Mouse (Mus musculus) spleen, adult 2 months (tissue): ENCODE measurements around the gene Hadhb. TPM values are rescaled to one million over a fixed set of nuclear protein-coding genes. Genes with fewer than 3 reads are reported as not detected.

Experiments used
- DNase-seq, 2 experiments: peaks; one replicate each; pipeline versions ENCODE4 v3.0.0 to v3.0.0-alpha.2; 2012 to 2021; ENCODE audit warnings: low spot score in 2 of 2, low read depth in 1 of 2
- H3K27ac ChIP-seq: fragments of 200-500 bp; 2 replicates; pipeline ENCODE4 v1.5.1; 2012; ENCODE audit warnings: low read length, inconsistent platforms; ENCODE audit not compliant: insufficient read depth
- H3K27me3 ChIP-seq: fragments of 200-500 bp; 2 replicates; pipeline ENCODE4 v1.6.1; 2012; ENCODE audit warnings: mild to moderate bottlenecking, moderate library complexity, low read length, inconsistent platforms; ENCODE audit not compliant: control insufficient read depth, insufficient read depth
- H3K36me3 ChIP-seq: fragments of 200-500 bp; 2 replicates; pipeline ENCODE4 v1.6.1; 2012; ENCODE audit warnings: mild to moderate bottlenecking, low read length, inconsistent platforms; ENCODE audit not compliant: control insufficient read depth, insufficient read depth
- H3K4me1 ChIP-seq: fragments of 200-500 bp; 2 replicates; pipeline ENCODE4 v1.6.1; 2011; ENCODE audit warnings: inconsistent platforms; ENCODE audit not compliant: control insufficient read depth, insufficient read depth, insufficient read length
- H3K4me3 ChIP-seq: fragments of 200-500 bp; 2 replicates; pipeline ENCODE4 v1.5.1; 2011; ENCODE audit warnings: mild to moderate bottlenecking, inconsistent platforms; ENCODE audit not compliant: insufficient read depth, insufficient read length; ENCODE audit errors: extremely low read depth
- CTCF ChIP-seq: fragments of 200-500 bp; IDR thresholded peaks from 2 replicates; pipeline ENCODE4 v1.5.1; 2011; ENCODE audit warnings: mild to moderate bottlenecking, inconsistent platforms; ENCODE audit not compliant: insufficient read depth, insufficient read length, insufficient replicate concordance; ENCODE audit errors: extremely low read depth
- POLR2A ChIP-seq: fragments of 200-500 bp; IDR thresholded peaks from 2 replicates; pipeline ENCODE4 v1.6.1; 2011; ENCODE audit warnings: low read depth, low read length, inconsistent platforms
- WGBS: fragments of 180-500 bp; shearing (Covaris S2); methylation state at CpG from one replicate; pipeline ENCODE4 v1.1.7; 2018; 5-methylcytosine and 5-hydroxymethylcytosine counted together
- polyA plus RNA-seq: library from polyadenylated mRNA; depleted of rRNA; stranded (reverse); fragments of >200 nt; gene quantifications from 2 replicates; pipeline ENCODE4 v1.2.3, GENCODE M21; 2012

Gene Hadhb
- polyA plus RNA-seq, 1 experiment: 37.8 TPM

GRCm38 (mm10) chr5:30126756-30127155 lies 28.3 kb upstream of the Hadhb start:
- WGBS: 92% methylated on average over 7 of the region's 7 CpGs
- no peak overlapping the region for H3K4me3 ChIP-seq
- no peak for TF ChIP-seq CTCF
- TF ChIP-seq POLR2A: no peak
- no peak for DNase-seq
- H3K36me3 ChIP-seq: peaks cover 44% of the 10 kb centered on the region
- no peak overlapping the region for H3K27ac ChIP-seq
- H3K4me1 ChIP-seq: no peaks in the 10 kb centered on the region
- no peaks in the 10 kb centered on the region for H3K27me3 ChIP-seq

GRCm38 (mm10) chr5:30127921-30128597 lies 27.0 kb upstream of the Hadhb start:
- Histone ChIP-seq H3K4me3 (no peak overlapping the region), H3K27ac (no peak overlapping the region), H3K27me3 (no peaks in the 10 kb centered on the region), H3K36me3 (peaks cover 37% of the 10 kb centered on the region), H3K4me1 (no peaks in the 10 kb centered on the region)
- TF ChIP-seq POLR2A (no peak), CTCF (no peak)
- DNase-seq: no peak
- WGBS: 94% methylated on average over 13 of the region's 13 CpGs

- Histone ChIP-seq H3K4me3 (no peak overlapping the region), H3K27ac (no peak overlapping the region), H3K4me1 (no peaks in the 10 kb centered on the region), H3K27me3 (no peaks in the 10 kb centered on the region), H3K36me3 (peaks cover 37% of the 10 kb centered on the region)
- DNase-seq: no peak
- no peak for TF ChIP-seq POLR2A
- TF ChIP-seq CTCF: no peak
- WGBS: 94% methylated on average over 6 of the region's 6 CpGs
These were observed 26.4 kb upstream of the Hadhb start for GRCm38 (mm10) chr5:30128680-30129079.

GRCm38 (mm10) chr5:30131246-30131645 lies 23.8 kb upstream of the Hadhb start:
- H3K36me3 ChIP-seq: peaks cover 50% of the 10 kb centered on the region
- no peaks in the 10 kb centered on the region for H3K27me3 ChIP-seq
- H3K4me1 ChIP-seq: no peaks in the 10 kb centered on the region
- H3K27ac ChIP-seq: no peak overlapping the region
- no peak for DNase-seq
- H3K4me3 ChIP-seq: no peak overlapping the region
- TF ChIP-seq CTCF: no peak
- no peak for TF ChIP-seq POLR2A
- WGBS: 93% methylated on average over 4 of the region's 4 CpGs

- no peak for DNase-seq
- no peak overlapping the region for H3K4me3 ChIP-seq
- no peaks in the 10 kb centered on the region for H3K27me3 ChIP-seq
- no peak for TF ChIP-seq POLR2A
- TF ChIP-seq CTCF: no peak
- WGBS: 94% methylated on average over 2 of the region's 2 CpGs
- H3K4me1 ChIP-seq: no peaks in the 10 kb centered on the region
- peaks cover 48% of the 10 kb centered on the region for H3K36me3 ChIP-seq
- H3K27ac ChIP-seq: no peak overlapping the region
These were observed 22.9 kb upstream of the Hadhb start for GRCm38 (mm10) chr5:30132173-30132572.

GRCm38 (mm10) chr5:30135711-30136231 lies 19.3 kb upstream of the Hadhb start:
- Histone ChIP-seq H3K4me1 (no peaks in the 10 kb centered on the region), H3K27me3 (no peaks in the 10 kb centered on the region), H3K36me3 (peaks cover 52% of the 10 kb centered on the region), H3K4me3 (no peak overlapping the region), H3K27ac (no peak overlapping the region)
- no peak for TF ChIP-seq POLR2A
- no peak for TF ChIP-seq CTCF
- no peak for DNase-seq
- WGBS: 93% methylated on average over 11 of the region's 11 CpGs

GRCm38 (mm10) chr5:30137271-30137670 lies 17.8 kb upstream of the Hadhb start:
- H3K36me3 ChIP-seq: peaks cover 55% of the 10 kb centered on the region
- no peak for DNase-seq
- H3K4me1 ChIP-seq: no peaks in the 10 kb centered on the region
- H3K27ac ChIP-seq: no peak overlapping the region
- no peaks in the 10 kb centered on the region for H3K27me3 ChIP-seq
- WGBS: 94% methylated on average over 9 of the region's 9 CpGs
- H3K4me3 ChIP-seq: no peak overlapping the region
- TF ChIP-seq POLR2A (no peak), CTCF (no peak)
